Mouse (Mus musculus): ENCODE measurements at regions not wholly inside any gene's neighbourhood (a gene's known extent, or its start where the extent isn't known, plus 50 kb on each side); places are given as distances from the start of the nearest gene placed in this dataset.

DNA sequence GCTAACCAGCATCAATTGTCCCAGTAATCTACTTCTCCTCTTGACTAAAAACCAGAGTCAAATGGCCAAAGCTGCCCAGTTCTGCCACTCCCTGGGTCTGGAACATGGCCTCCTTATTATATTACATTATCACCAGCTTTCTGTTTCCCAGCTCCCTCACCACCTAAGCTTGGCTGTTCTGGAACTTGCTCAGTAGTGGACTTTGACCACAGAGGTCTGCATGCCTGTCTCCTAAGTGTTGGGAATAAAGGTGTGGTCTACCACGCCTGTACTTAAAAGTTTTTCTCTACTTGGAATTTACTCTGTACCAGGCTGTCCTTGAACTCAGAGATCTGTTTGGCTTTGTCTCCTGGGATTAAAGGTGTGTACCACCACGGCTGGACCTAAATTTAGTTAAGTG is 68.1 kb upstream of the Zbtb20 start:
- TF ChIP-seq CTCF (IDR thresholded peaks at IDR 0.05; ENCODE audit: low read depth) (no peak), EP300 (IDR thresholded peaks at IDR 0.05; ENCODE audit: low read depth) (no peak)

Measured in heart, postnatal 0 days (tissue).